Mouse (Mus musculus) liver, postnatal 0 days (tissue): ENCODE measurements around the gene Trp53tg5.

Experiments
- CTCF ChIP-seq: sonication (generic); IDR thresholded peaks from 2 replicates; pipeline ENCODE4 v1.5.1; 2016; ENCODE audit warnings: antibody characterized with exemption, low read depth
- EP300 ChIP-seq: IDR thresholded peaks from 2 replicates; pipeline ENCODE4 v1.6.1; 2016; ENCODE audit warnings: antibody characterized with exemption, low read depth, mild to moderate bottlenecking

- TF ChIP-seq CTCF = no peak
- TF ChIP-seq EP300 = no peak
Observed at GRCm38 (mm10) chr2:164518266-164519170, 45.0 kb upstream of the Trp53tg5 start.
